Mouse (Mus musculus): Measurements from ENCODE around the gene Ythdf1.

Gene Ythdf1

DNA sequence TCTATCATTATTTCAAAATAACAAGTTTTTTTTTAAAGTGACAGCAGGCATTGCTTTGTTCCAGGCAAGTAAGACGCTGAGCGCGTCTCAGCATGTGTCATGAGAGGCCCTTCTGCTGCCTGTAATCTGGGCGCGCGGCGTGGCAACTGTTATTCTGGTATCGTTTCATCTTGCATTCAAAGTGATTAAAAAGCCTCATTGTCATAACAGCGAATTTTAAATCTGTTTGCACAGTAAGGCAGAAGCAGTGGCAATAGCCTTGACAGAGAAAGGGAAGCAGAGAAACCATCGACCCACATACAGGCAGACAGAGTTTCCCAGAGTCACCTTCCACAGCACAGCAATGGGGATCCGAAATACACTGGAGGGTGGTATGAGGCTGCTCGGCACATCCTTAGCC, 59.2 kb downstream of the Ythdf1 start:
- no peak for DNase-seq

DNA sequence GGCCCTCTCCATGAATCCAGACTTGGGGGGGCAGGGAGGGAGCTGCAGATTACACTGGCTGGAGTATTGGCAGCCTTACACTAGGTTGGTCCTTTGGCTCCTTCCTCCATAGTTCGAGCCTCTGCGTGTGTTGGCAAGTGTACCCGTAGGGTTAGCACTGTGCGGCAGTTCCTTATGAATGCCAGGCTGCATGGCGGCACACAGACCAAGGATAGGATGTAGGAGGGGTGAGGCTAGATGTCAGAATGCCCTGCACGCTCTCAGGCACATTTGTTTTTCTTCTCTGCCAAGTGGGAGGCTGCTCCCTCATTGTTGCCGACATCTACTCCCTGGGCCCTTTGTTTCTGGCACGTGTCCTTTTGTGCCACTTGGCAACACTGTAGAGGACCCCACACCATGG, 63.6 kb downstream of the Ythdf1 start:
- no peak for DNase-seq

DNA sequence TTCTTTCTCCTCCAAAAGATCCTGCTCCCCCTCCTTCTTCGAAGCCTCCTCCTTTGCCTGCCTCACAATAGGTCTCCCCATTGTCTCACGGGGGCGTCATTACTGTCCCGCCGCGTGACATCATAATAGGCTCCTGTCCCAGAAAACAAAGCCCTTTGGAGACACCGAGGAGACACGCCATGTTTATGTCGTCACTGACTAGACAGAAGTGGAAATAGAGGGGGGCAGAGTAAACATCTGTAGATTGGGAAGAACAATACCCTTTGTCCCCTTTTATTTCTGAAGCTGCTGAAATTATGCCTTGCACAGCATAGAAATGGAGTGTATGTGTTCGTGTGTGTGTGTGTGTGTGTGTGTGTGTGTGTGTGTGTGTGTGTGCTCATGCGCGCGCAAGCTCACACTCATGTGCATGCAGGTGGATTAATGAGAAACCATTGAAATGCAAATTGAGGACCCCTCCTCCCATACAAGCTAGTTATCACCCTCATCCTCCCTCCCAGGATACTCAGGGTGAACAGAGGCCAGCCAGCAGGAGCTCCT, 65.7 kb downstream of the Ythdf1 start:
- DNase-seq: no peak
